Mouse (Mus musculus): Measurements from ENCODE around the gene 2900026A02Rik. TPM values are rescaled to one million over a fixed set of nuclear protein-coding genes. Genes with fewer than 3 reads are reported as not detected.

Gene 2900026A02Rik
- polyA plus RNA-seq, 1 experiment from 2014 or later, result 3.9 TPM

- Histone ChIP-seq H3K4me1 (peaks cover 22% of the 10 kb centered on the region), H3K27ac (no peak overlapping the region), H3K36me3 (replicated peaks) (no peaks in the 10 kb centered on the region), H3K4me3 (no peak overlapping the region), H3K9me3 (no peaks in the 10 kb centered on the region), H3K27me3 (replicated peaks) (no peaks in the 10 kb centered on the region), H3K9ac (no peak overlapping the region), H3K4me2 (no peak overlapping the region)
- 8% methylated on average over 16 of the region's 16 CpGs for WGBS
- ATAC-seq (replicated peaks), result peak; percentile 72
Measured at GRCm38 (mm10) chr5:113164873-113165441, 56.1 kb downstream of the 2900026A02Rik start.

GRCm38 (mm10) chr5:113164448-113164847 is 56.6 kb downstream of the 2900026A02Rik start:
- peak; percentile 28 for ATAC-seq (replicated peaks)

DNA sequence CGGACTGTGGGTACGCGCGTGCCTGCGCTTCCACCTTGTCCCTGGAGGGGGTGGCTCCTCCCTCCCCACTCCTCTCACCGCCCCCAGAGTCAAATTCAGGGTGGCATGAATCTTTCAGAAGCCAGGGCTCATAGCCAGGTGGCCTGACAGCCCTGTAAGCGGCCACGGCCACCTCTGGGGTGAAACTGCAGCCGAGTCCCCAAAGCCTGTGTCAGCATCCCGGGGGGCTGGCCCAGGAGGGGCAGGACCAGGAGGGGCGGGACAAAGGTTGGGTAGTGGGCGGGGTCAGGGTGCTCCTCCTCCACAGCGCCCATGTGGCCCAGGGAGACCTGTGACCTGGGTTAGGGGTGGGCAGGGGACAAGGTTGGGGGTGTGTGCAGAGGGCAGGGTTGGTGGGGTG is 57.9 kb downstream of the 2900026A02Rik start:
- ATAC-seq (replicated peaks), result no peak
- Histone ChIP-seq H3K9ac (no peak overlapping the region), H3K4me2 (peak overlapping the region; percentile 28), H3K36me3 (replicated peaks) (no peaks in the 10 kb centered on the region), H3K9me3 (no peaks in the 10 kb centered on the region), H3K27me3 (replicated peaks) (no peaks in the 10 kb centered on the region), H3K4me3 (0 out of 2 replicates have a peak overlapping the region, but pooled peaks have one; percentile 6), H3K4me1 (peaks cover 22% of the 10 kb centered on the region), H3K27ac (no peak overlapping the region)
- WGBS, result 8% methylated on average over 13 of the region's 13 CpGs

More at GRCm38 (mm10) chr5:113164448-113164847, 56.6 kb downstream of the 2900026A02Rik start:
- Histone ChIP-seq H3K27ac (no peak overlapping the region), H3K9me3 (no peaks in the 10 kb centered on the region), H3K36me3 (replicated peaks) (no peaks in the 10 kb centered on the region), H3K4me2 (no peak overlapping the region), H3K9ac (no peak overlapping the region), H3K4me3 (no peak overlapping the region), H3K4me1 (peaks cover 22% of the 10 kb centered on the region), H3K27me3 (replicated peaks) (no peaks in the 10 kb centered on the region)
- 40% methylated on average over 9 of the region's 9 CpGs for WGBS

- no peaks in the 10 kb centered on the region for H3K36me3 ChIP-seq (replicated peaks)
- peak overlapping the region; percentile 28 for H3K4me2 ChIP-seq
- no peak for ATAC-seq (replicated peaks)
- WGBS, result 21% methylated on average over 9 of the region's 9 CpGs
- H3K27me3 ChIP-seq (replicated peaks), result no peaks in the 10 kb centered on the region
- H3K9me3 ChIP-seq, result no peaks in the 10 kb centered on the region
- no peak overlapping the region for H3K9ac ChIP-seq
- H3K4me1 ChIP-seq, result peaks cover 22% of the 10 kb centered on the region
- 0 out of 2 replicates have a peak overlapping the region, but pooled peaks have one; percentile 6 for H3K4me3 ChIP-seq
- H3K27ac ChIP-seq, result no peak overlapping the region
Measured at GRCm38 (mm10) chr5:113162699-113163098, 58.3 kb downstream of the 2900026A02Rik start.

- Histone ChIP-seq H3K27ac (no peak overlapping the region), H3K9me3 (no peaks in the 10 kb centered on the region), H3K36me3 (replicated peaks) (no peaks in the 10 kb centered on the region), H3K4me3 (no peak overlapping the region), H3K9ac (no peak overlapping the region), H3K4me1 (peaks cover 22% of the 10 kb centered on the region), H3K27me3 (replicated peaks) (no peaks in the 10 kb centered on the region), H3K4me2 (no peak overlapping the region)
- no peak for ATAC-seq (replicated peaks)
- WGBS, result 81% methylated on average over 6 of the region's 6 CpGs
Measured at GRCm38 (mm10) chr5:113161576-113161975, 59.5 kb downstream of the 2900026A02Rik start.

DNA sequence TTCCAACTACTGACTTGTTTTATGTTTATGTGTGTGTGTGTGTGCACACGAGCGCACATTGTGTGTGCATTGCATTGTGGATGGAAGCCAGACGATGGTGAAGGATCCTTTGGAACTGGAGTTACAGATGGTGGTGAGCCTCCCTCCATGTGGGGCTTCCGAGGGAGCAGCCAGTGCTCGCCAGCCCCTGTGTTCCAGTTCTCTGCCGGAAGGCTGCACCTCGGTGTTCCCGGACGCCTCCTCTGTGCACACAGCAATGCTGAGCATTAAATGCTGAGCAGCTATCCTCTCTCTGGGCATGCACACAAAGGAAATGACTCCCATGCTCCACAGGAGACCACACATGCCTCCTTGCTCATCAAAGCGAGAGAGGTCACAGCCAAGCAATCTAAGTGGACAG is 60.7 kb downstream of the 2900026A02Rik start:
- no peak for ATAC-seq (replicated peaks)
- Histone ChIP-seq H3K27ac (no peak overlapping the region), H3K4me3 (no peak overlapping the region), H3K27me3 (replicated peaks) (no peaks in the 10 kb centered on the region), H3K9ac (no peak overlapping the region), H3K36me3 (replicated peaks) (no peaks in the 10 kb centered on the region), H3K9me3 (no peaks in the 10 kb centered on the region), H3K4me2 (no peak overlapping the region), H3K4me1 (peaks cover 22% of the 10 kb centered on the region)
- WGBS, result 68% methylated on average over 10 of the region's 10 CpGs

DNA sequence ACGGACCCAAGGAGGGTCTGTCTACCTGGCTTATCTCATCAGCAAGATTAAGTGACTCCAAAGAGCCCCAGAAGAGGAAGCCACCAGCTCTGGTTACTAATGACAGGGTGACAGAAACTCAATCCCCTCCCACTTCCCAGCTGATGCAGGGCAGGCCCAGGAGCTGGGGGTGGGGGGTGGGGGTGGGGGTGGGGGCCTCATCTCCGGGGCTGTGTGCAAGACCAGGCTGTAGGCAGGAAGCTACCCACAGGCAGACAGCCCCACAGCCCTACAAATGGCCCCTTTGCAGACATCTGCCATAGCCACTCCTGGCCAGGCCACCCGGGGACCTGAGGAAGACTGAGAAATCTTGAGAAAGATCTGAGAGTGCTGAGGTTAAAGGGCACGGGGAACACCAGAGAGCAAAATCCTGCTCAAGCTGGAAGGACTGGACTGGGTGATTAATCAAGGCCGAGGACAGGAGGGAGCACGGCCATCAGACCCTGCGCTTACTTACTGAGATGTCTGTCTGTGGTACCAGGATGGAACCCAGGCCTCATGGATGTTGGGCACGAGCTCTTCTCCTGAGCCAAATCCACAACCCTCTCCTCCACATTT is 62.2 kb downstream of the 2900026A02Rik start:
- H3K36me3 ChIP-seq (replicated peaks), result no peaks in the 10 kb centered on the region

DNA sequence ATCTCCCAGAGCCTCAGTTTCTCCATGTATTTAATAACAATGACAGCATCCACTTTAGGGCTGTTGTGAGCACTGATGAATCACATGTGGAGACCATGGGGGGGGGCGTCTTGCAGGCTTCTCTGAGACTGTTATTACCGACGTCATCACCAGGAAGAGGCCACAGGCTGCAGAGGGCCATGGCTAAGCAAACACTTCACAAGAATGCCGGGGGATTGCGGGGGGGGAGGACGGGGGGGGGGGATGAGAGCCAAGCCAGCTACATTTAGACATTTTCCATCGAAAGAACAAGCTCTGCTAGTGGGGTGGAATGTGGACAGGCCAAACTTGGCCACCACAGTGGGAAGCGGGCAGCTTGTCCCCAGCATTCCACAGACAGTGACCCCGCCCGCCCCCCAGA is 63.4 kb downstream of the 2900026A02Rik start:
- no peak overlapping the region for H3K9ac ChIP-seq
- H3K9me3 ChIP-seq, result no peaks in the 10 kb centered on the region
- H3K36me3 ChIP-seq (replicated peaks), result no peaks in the 10 kb centered on the region
- WGBS, result 71% methylated on average over 10 of the region's 10 CpGs
- ATAC-seq (replicated peaks), result no peak
- H3K27me3 ChIP-seq (replicated peaks), result no peaks in the 10 kb centered on the region
- no peak overlapping the region for H3K4me3 ChIP-seq
- H3K4me1 ChIP-seq, result peaks cover 15% of the 10 kb centered on the region
- no peak overlapping the region for H3K27ac ChIP-seq
- no peak overlapping the region for H3K4me2 ChIP-seq

More for the DNA sequence above, 62.2 kb downstream of the 2900026A02Rik start:
- H3K4me3 ChIP-seq, result no peak overlapping the region
- no peak overlapping the region for H3K9ac ChIP-seq
- peaks cover 12% of the 10 kb centered on the region for H3K4me1 ChIP-seq
- no peaks in the 10 kb centered on the region for H3K27me3 ChIP-seq (replicated peaks)
- no peaks in the 10 kb centered on the region for H3K9me3 ChIP-seq
- 59% methylated on average over 8 of the region's 8 CpGs for WGBS
- no peak overlapping the region for H3K27ac ChIP-seq
- no peak overlapping the region for H3K4me2 ChIP-seq
- no peak for ATAC-seq (replicated peaks)

DNA sequence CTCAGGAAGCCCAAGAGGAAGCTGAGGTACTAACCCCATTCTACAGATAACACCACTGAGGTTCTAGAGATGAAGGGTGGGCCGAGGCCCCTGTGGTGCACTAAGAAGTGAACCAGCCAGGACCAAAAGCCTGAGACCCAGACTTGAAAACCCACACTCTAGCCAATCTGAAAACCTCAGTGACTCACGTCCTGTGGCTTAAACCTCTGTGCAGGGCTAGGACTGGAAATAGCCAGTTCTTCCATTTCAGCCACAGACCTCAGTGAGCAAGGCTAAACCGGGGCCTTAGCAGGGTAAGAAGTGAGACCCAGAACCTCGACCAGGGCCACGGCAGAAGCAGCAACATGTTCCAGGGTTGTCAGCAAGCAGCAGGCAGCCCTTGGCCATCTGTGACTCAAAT is 64.0 kb downstream of the 2900026A02Rik start:
- H3K4me1 ChIP-seq, result peaks cover 13% of the 10 kb centered on the region; the same call in 1 of the 2 replicates
- H3K27me3 ChIP-seq (replicated peaks), result no peaks in the 10 kb centered on the region
- WGBS, result 79% methylated on average over 5 of the region's 5 CpGs
- no peaks in the 10 kb centered on the region for H3K36me3 ChIP-seq (replicated peaks)
- no peaks in the 10 kb centered on the region for H3K9me3 ChIP-seq
- no peak overlapping the region for H3K4me3 ChIP-seq
- H3K4me2 ChIP-seq, result no peak overlapping the region
- H3K27ac ChIP-seq, result no peak overlapping the region
- H3K9ac ChIP-seq, result no peak overlapping the region
- ATAC-seq (replicated peaks), result no peak

- Histone ChIP-seq H3K9me3 (no peaks in the 10 kb centered on the region), H3K36me3 (replicated peaks) (no peaks in the 10 kb centered on the region), H3K4me3 (no peak overlapping the region), H3K4me1 (peaks cover 19% of the 10 kb centered on the region), H3K4me2 (no peak overlapping the region), H3K27me3 (replicated peaks) (no peaks in the 10 kb centered on the region), H3K27ac (no peak overlapping the region), H3K9ac (no peak overlapping the region)
- ATAC-seq (replicated peaks), result no peak
- 6% methylated on average over 8 of the region's 8 CpGs for WGBS
Measured at GRCm38 (mm10) chr5:113155133-113155532, 65.9 kb downstream of the 2900026A02Rik start.

DNA sequence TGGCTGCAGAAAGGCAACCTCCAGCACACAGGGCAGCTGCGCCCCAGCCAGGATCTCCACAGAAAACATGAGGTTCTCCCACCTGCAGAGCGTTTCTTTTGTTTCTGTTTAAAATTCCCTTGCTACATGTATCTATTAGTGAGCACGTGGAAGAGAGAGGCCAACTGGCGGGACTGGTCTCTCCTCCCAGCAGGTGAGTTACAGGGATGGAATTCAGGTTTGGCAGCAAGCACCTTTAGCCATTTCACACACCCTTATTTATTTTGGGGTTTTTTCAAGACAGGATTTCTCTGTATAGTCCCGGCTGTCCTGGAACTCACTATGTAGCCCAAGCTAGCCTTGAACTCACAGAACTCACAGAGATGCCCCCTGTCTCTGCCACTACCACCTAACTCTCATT is 66.6 kb downstream of the 2900026A02Rik start:
- ATAC-seq (replicated peaks), result no peak
- H3K4me2 ChIP-seq, result no peak overlapping the region
- no peaks in the 10 kb centered on the region for H3K36me3 ChIP-seq (replicated peaks)
- 78% methylated on average over 5 of the region's 5 CpGs for WGBS
- no peak overlapping the region for H3K27ac ChIP-seq
- H3K4me3 ChIP-seq, result no peak overlapping the region
- no peaks in the 10 kb centered on the region for H3K9me3 ChIP-seq
- peaks cover 20% of the 10 kb centered on the region for H3K4me1 ChIP-seq
- H3K9ac ChIP-seq, result no peak overlapping the region
- H3K27me3 ChIP-seq (replicated peaks), result no peaks in the 10 kb centered on the region

- ATAC-seq (replicated peaks), result no peak
- H3K36me3 ChIP-seq (replicated peaks), result no peaks in the 10 kb centered on the region
- H3K4me3 ChIP-seq, result no peak overlapping the region
- H3K27ac ChIP-seq, result no peak overlapping the region
- peaks cover 28% of the 10 kb centered on the region for H3K4me1 ChIP-seq
- no peaks in the 10 kb centered on the region for H3K27me3 ChIP-seq (replicated peaks)
- no peak overlapping the region for H3K9ac ChIP-seq
- no peak overlapping the region for H3K4me2 ChIP-seq
- WGBS, result 88% methylated on average over 5 of the region's 5 CpGs
- H3K9me3 ChIP-seq, result no peaks in the 10 kb centered on the region
Measured at GRCm38 (mm10) chr5:113153508-113153830, 67.6 kb downstream of the 2900026A02Rik start.

Data from midbrain, embryonic 15.5 days (tissue).